ENCODE assay signal across 8 mouse cellular contexts in genomic region chr12:100724606-100725457, GRCm38 (mm10). TPM values are rescaled to one million over a fixed set of nuclear protein-coding genes. Genes with fewer than 3 reads are reported as not detected.
A peak's percentile ranks its signal among the peaks of the same experiment; 100 is the strongest.
DNase-seq lines count a peak whose midpoint lies in the region; ATAC-seq and TF ChIP-seq lines count a peak whose summit lies in the region.

No protein-coding gene starts in this region.

- H3K9ac ChIP-seq in kidney, embryonic 14.5 days (ENCODE audit: low read depth, low read length): peak overlapping the region; percentile 76
- H3K9ac ChIP-seq in limb, embryonic 15.5 days: peak overlapping the region; percentile 77

- H3K4me2 ChIP-seq in kidney, embryonic 14.5 days (replicated peaks; ENCODE audit: low read depth, low read length): peak overlapping the region; percentile 88
- H3K4me2 ChIP-seq in limb, embryonic 15.5 days: peak overlapping the region; percentile 80

- peak; percentile 100 for DNase-seq in A20 (ENCODE audit: low read depth, low spot score)
- DNase-seq in heart, adult 9 months (ENCODE audit: low spot score in 2 of 2): peak; percentile 100
- peak; percentile 99 to 100 for DNase-seq in monocyte, adult 2 months (ENCODE audit: low read depth in 1 of 2, low spot score in 2 of 2)
- peak; percentile 100 for DNase-seq in spleen, postnatal 36 days (ENCODE audit: low spot score in 2 of 2)

- no peaks in the 10 kb centered on the region for H3K27me3 ChIP-seq in kidney, embryonic 14.5 days (ENCODE audit: control insufficient read depth, insufficient read depth, low read length)
- no peaks in the 10 kb centered on the region; the same call in 1 of the 2 replicates for H3K27me3 ChIP-seq in limb, embryonic 15.5 days

- H3K36me3 ChIP-seq in kidney, embryonic 14.5 days (ENCODE audit: control insufficient read depth, insufficient read depth, low read length): no peaks in the 10 kb centered on the region
- H3K36me3 ChIP-seq in limb, embryonic 15.5 days: no peaks in the 10 kb centered on the region

- under 1% methylated on average over 85 of the region's 85 CpGs for WGBS in kidney, embryonic 14.5 days
- WGBS in limb, embryonic 15.5 days: 0% methylated on average over 83 of the region's 85 CpGs

- peak; percentile 100 for ATAC-seq in kidney, embryonic 14.5 days (ENCODE audit: low FRiP score, low TSS enrichment)
- ATAC-seq in limb, embryonic 15.5 days (ENCODE audit: insufficient number of reproducible peaks, low FRiP score, low TSS enrichment, low read depth): peak; percentile 99

- peaks cover 17% of the 10 kb centered on the region for H3K4me1 ChIP-seq in bone marrow macrophage, adult 2 months (ENCODE audit: control insufficient read depth, insufficient read depth, low read length)
- peaks cover 4% of the 10 kb centered on the region for H3K4me1 ChIP-seq in embryonic fibroblast, embryonic 13.5 days (ENCODE audit: control insufficient read depth, insufficient read depth, low read length)
- H3K4me1 ChIP-seq in kidney, embryonic 14.5 days (ENCODE audit: control insufficient read depth, insufficient read depth, low read length): peaks cover 6% of the 10 kb centered on the region; the same call in 1 of the 2 replicates
- peaks cover 7% of the 10 kb centered on the region; the same call in 1 of the 2 replicates for H3K4me1 ChIP-seq in limb, embryonic 15.5 days

- peak overlapping the region; percentile 64 for H3K27ac ChIP-seq in bone marrow macrophage, adult 2 months (ENCODE audit: insufficient read depth, low read depth, low read length)
- H3K27ac ChIP-seq in embryonic fibroblast, embryonic 13.5 days (ENCODE audit: insufficient read depth, low read length): 0 out of 2 replicates have a peak overlapping the region, but pooled peaks have one; percentile 24
- peak overlapping the region; percentile 93 for H3K27ac ChIP-seq in kidney, embryonic 14.5 days (ENCODE audit: low read depth, low read length)
- H3K27ac ChIP-seq in limb, embryonic 15.5 days: peak overlapping the region; percentile 97

- no peak for TF ChIP-seq POLR2A in bone marrow macrophage, adult 2 months (IDR thresholded peaks at IDR 0.05; ENCODE audit: borderline replicate concordance, low read depth, low read length)
- peak; percentile 78 for TF ChIP-seq POLR2A in embryonic fibroblast, embryonic 13.5 days (IDR thresholded peaks at IDR 0.05; ENCODE audit: low read depth, low read length)

- H3K4me3 ChIP-seq in bone marrow macrophage, adult 2 months (ENCODE audit: insufficient read depth, low read length): peak overlapping the region; percentile 87
- peak overlapping the region; percentile 47 for H3K4me3 ChIP-seq in embryonic fibroblast, embryonic 13.5 days (ENCODE audit: insufficient read depth, low read length)
- peak overlapping the region; percentile 82 for H3K4me3 ChIP-seq in kidney, embryonic 14.5 days (ENCODE audit: low read length)
- H3K4me3 ChIP-seq in limb, embryonic 15.5 days: peak overlapping the region; percentile 90

- TF ChIP-seq CTCF in bone marrow macrophage, adult 2 months (IDR thresholded peaks at IDR 0.05; ENCODE audit: low read depth, low read length): no peak
- peak; percentile 16; the same call in 1 of the 2 replicates for TF ChIP-seq CTCF in embryonic fibroblast, embryonic 13.5 days (IDR thresholded peaks at IDR 0.05; ENCODE audit: borderline replicate concordance, insufficient read depth, low read length)

- H3K9me3 ChIP-seq in kidney, embryonic 14.5 days (ENCODE audit: control insufficient read depth, low read length): no peaks in the 10 kb centered on the region
- H3K9me3 ChIP-seq in limb, embryonic 15.5 days: no peaks in the 10 kb centered on the region

RNA-seq across cellular contexts. Expression of gene Rps6ka5, which starts 2.0 kb away (rescaled TPM):
- polyA plus RNA-seq in bone marrow macrophage, adult 2 months (2012; ENCODE audit: insufficient read depth, insufficient read length, missing spikeins): 13.7 and 15.0 TPM in 2 replicates
- 3.2 and 4.7 TPM in 2 replicates for polyA plus RNA-seq in embryonic fibroblast, embryonic 13.5 days (2011; ENCODE audit: insufficient read length, low read depth, missing spikeins)
- 3.6 and 5.5 TPM in 2 replicates for polyA plus RNA-seq in kidney, embryonic 14.5 days (2014; fragmentation: Nextera tagmentation; extraction: Ambion mirVana)
- 4.2 and 4.8 TPM in 2 replicates for polyA plus RNA-seq in limb, embryonic 15.5 days (2015; fragmentation: Nextera tagmentation; extraction: Ambion mirVana)

RNA-seq across cellular contexts. Expression of gene Dglucy, which starts 54.0 kb away (rescaled TPM):
- 30.9 and 34.1 TPM in 2 replicates for polyA plus RNA-seq in bone marrow macrophage, adult 2 months (2012; ENCODE audit: insufficient read depth, insufficient read length, missing spikeins)
- polyA plus RNA-seq in embryonic fibroblast, embryonic 13.5 days (2011; ENCODE audit: insufficient read length, low read depth, missing spikeins): 21.9 and 38.2 TPM in 2 replicates
- 1.7 and 3.6 TPM in 2 replicates for polyA plus RNA-seq in kidney, embryonic 14.5 days (2014; fragmentation: Nextera tagmentation; extraction: Ambion mirVana)
- polyA plus RNA-seq in limb, embryonic 15.5 days (2015; fragmentation: Nextera tagmentation; extraction: Ambion mirVana): 2.6 and 3.1 TPM in 2 replicates

Comparison
In these comparisons a context has a peak if more than half of its experiments do, and no peak if none do; other contexts are left out.
1. Peak in every context shown above with its lines: DNase-seq, ATAC-seq, H3K4me3 ChIP-seq and H3K27ac ChIP-seq.
2. H3K27ac ChIP-seq: peak in every context shown above with its lines; median percentile 97 in limb, embryonic 15.5 days; 93 in kidney, embryonic 14.5 days; 64 in bone marrow macrophage, adult 2 months; 24 in embryonic fibroblast, embryonic 13.5 days.